In genomic region chr5:45055276-45055959, GRCm38 (mm10) we compare ENCODE assay signal across 30 mouse cellular contexts.
A peak's percentile ranks its signal among the peaks of the same experiment; 100 is the strongest.
DNase-seq lines count a peak whose midpoint lies in the region; ATAC-seq lines count a peak whose summit lies in the region.
"Had no signal": no experiment of that assay in that cellular context is flagged by ENCODE, and none has a peak within 500 bp of the region (broad histone marks: within the 10 kb centered on the region; RNA-seq: fewer than 3 reads in every experiment).

No protein-coding gene starts in this region.

- no peak overlapping the region for H3K4me2 ChIP-seq in embryonic facial prominence, embryonic 14.5 days (ENCODE audit: low read depth, low read length)
- no peak overlapping the region for H3K4me2 ChIP-seq in limb, embryonic 11.5 days (ENCODE audit: low read depth, severe bottlenecking)
- H3K4me2 ChIP-seq in neural tube, embryonic 15.5 days, result no peak overlapping the region
- H3K4me2 ChIP-seq: forebrain, embryonic 13.5 days; heart, embryonic 11.5 days; hindbrain, embryonic 13.5 days; liver, embryonic 12.5 days; midbrain, embryonic 12.5 days had no signal

- H3K36me3 ChIP-seq in embryonic facial prominence, embryonic 14.5 days (ENCODE audit: control insufficient read depth, insufficient read depth, low read length), result no peaks in the 10 kb centered on the region
- no peaks in the 10 kb centered on the region for H3K36me3 ChIP-seq in limb, embryonic 11.5 days (ENCODE audit: control insufficient read depth, insufficient read depth, low read length)
- no peaks in the 10 kb centered on the region for H3K36me3 ChIP-seq in neural tube, embryonic 15.5 days
- H3K36me3 ChIP-seq: G1E; hindbrain, embryonic 13.5 days; liver, embryonic 12.5 days; midbrain, embryonic 12.5 days had no signal

- H3K4me1 ChIP-seq in embryonic facial prominence, embryonic 14.5 days (ENCODE audit: control insufficient read depth, insufficient read depth, low read length), result no peaks in the 10 kb centered on the region
- H3K4me1 ChIP-seq in limb, embryonic 11.5 days (ENCODE audit: control insufficient read depth, insufficient read depth, low read length), result no peaks in the 10 kb centered on the region
- no peaks in the 10 kb centered on the region for H3K4me1 ChIP-seq in neural tube, embryonic 15.5 days
- H3K4me1 ChIP-seq: forebrain, embryonic 13.5 days; hindbrain, embryonic 13.5 days; liver, embryonic 12.5 days; megakaryocyte, embryonic 14.5 days; midbrain, embryonic 12.5 days had no signal

- no peak overlapping the region for H3K9ac ChIP-seq in embryonic facial prominence, embryonic 14.5 days (ENCODE audit: low read depth, low read length)
- no peak overlapping the region for H3K9ac ChIP-seq in limb, embryonic 11.5 days (ENCODE audit: low read length)
- no peak overlapping the region for H3K9ac ChIP-seq in neural tube, embryonic 15.5 days (replicated peaks)
- H3K9ac ChIP-seq: forebrain, embryonic 13.5 days; hindbrain, embryonic 13.5 days; liver, embryonic 12.5 days; midbrain, embryonic 12.5 days had no signal

- ATAC-seq in embryonic facial prominence, embryonic 14.5 days (ENCODE audit: low read depth), result 0 out of 2 replicates have a peak, but pooled peaks have one; percentile 53
- ATAC-seq in limb, embryonic 11.5 days (ENCODE audit: insufficient number of reproducible peaks, low FRiP score, low TSS enrichment, low read depth), result no peak
- ATAC-seq in neural tube, embryonic 15.5 days (ENCODE audit: low FRiP score), result no peak
- ATAC-seq: forebrain, embryonic 13.5 days; intestine, postnatal 0 days; liver, embryonic 12.5 days; lung, postnatal 0 days had no signal

- 42% methylated on average over 4 of the region's 4 CpGs for WGBS in embryonic facial prominence, embryonic 14.5 days
- WGBS in limb, embryonic 11.5 days, result 13% methylated on average over 4 of the region's 4 CpGs
- WGBS in neural tube, embryonic 15.5 days, result 66% methylated on average over 4 of the region's 4 CpGs

- H3K4me3 ChIP-seq in embryonic facial prominence, embryonic 14.5 days (ENCODE audit: low read depth, low read length), result no peak overlapping the region
- no peak overlapping the region for H3K4me3 ChIP-seq in limb, embryonic 11.5 days (ENCODE audit: low read depth, low read length)
- H3K4me3 ChIP-seq in neural tube, embryonic 15.5 days (replicated peaks), result no peak overlapping the region
- H3K4me3 ChIP-seq: forebrain, embryonic 13.5 days; hindbrain, embryonic 13.5 days; liver, embryonic 12.5 days; megakaryocyte, embryonic 14.5 days; midbrain, embryonic 12.5 days had no signal

- no peak overlapping the region for H3K27ac ChIP-seq in embryonic facial prominence, embryonic 14.5 days (replicated peaks; ENCODE audit: low read depth, low read length)
- 0 out of 2 replicates have a peak overlapping the region, but pooled peaks have one; percentile 26 for H3K27ac ChIP-seq in limb, embryonic 11.5 days (replicated peaks; ENCODE audit: low read depth, low read length)
- H3K27ac ChIP-seq in neural tube, embryonic 15.5 days (replicated peaks), result no peak overlapping the region
- H3K27ac ChIP-seq: forebrain, embryonic 13.5 days; hindbrain, embryonic 13.5 days; liver, embryonic 12.5 days; midbrain, embryonic 12.5 days had no signal

- DNase-seq in embryo, embryonic 10.5 days (ENCODE audit: low spot score), result peak; percentile 13
- no peak for DNase-seq in embryo, embryonic 11 days
- DNase-seq in embryonic facial prominence, embryonic 14.5 days (ENCODE audit: low spot score), result peak; percentile 53
- peak; percentile 34 for DNase-seq in limb, embryonic 11.5 days (ENCODE audit: low spot score)
- DNase-seq in layer of hippocampus, adult 18-20 months (ENCODE audit: low spot score in 2 of 2), result no peak
- no peak for DNase-seq in adrenal gland, adult 18-20 months (ENCODE audit: low spot score in 2 of 2)
- DNase-seq: adrenal gland, postnatal 25 days; cerebellum, adult 11-12 months; cerebellum, adult 9-11 months; gastrocnemius, postnatal 36 days; heart, adult 18-20 months; heart, postnatal 4 days; kidney, adult 9 months; kidney, postnatal 14 days; lung, adult 18-20 months; lung, postnatal 4 days; retina, postnatal 1 day; right cerebral cortex, postnatal 25 days; spleen, adult 18-20 months; thymus, postnatal 14 days had no signal

- no peaks in the 10 kb centered on the region for H3K9me3 ChIP-seq in embryonic facial prominence, embryonic 14.5 days (ENCODE audit: control insufficient read depth, low read length)
- H3K9me3 ChIP-seq in limb, embryonic 11.5 days (ENCODE audit: control insufficient read depth, low read length), result no peaks in the 10 kb centered on the region
- H3K9me3 ChIP-seq in neural tube, embryonic 15.5 days (replicated peaks), result no peaks in the 10 kb centered on the region
- H3K9me3 ChIP-seq: forebrain, embryonic 13.5 days; G1E; hindbrain, embryonic 13.5 days; liver, embryonic 12.5 days; midbrain, embryonic 12.5 days had no signal

- H3K27me3 ChIP-seq in embryonic facial prominence, embryonic 14.5 days (replicated peaks; ENCODE audit: control insufficient read depth, insufficient read depth, low read length), result no peaks in the 10 kb centered on the region
- no peaks in the 10 kb centered on the region for H3K27me3 ChIP-seq in limb, embryonic 11.5 days (ENCODE audit: control insufficient read depth, insufficient read depth, low read length)
- H3K27me3 ChIP-seq in neural tube, embryonic 15.5 days (replicated peaks), result no peaks in the 10 kb centered on the region
- H3K27me3 ChIP-seq: forebrain, embryonic 13.5 days; hindbrain, embryonic 13.5 days; liver, embryonic 12.5 days; megakaryocyte, embryonic 14.5 days; midbrain, embryonic 12.5 days had no signal

Comparison
In these comparisons a context has a peak if more than half of its experiments do, and no peak if none do; other contexts are left out.
1. DNase-seq: peak in embryo, embryonic 10.5 days (single experiment), embryonic facial prominence, embryonic 14.5 days (single experiment) and limb, embryonic 11.5 days (single experiment); none in embryo, embryonic 11 days (single experiment), layer of hippocampus, adult 18-20 months (0 of 2) and adrenal gland, adult 18-20 months (0 of 2).